Mouse (Mus musculus): Measurements from ENCODE around the gene Col16a1.

GRCm38 (mm10) chr4:130001710-130002109 lies 45.9 kb upstream of the Col16a1 start:
- TF ChIP-seq CTCF (IDR thresholded peaks at IDR 0.05) (no peak; the same call in 1 of the 2 replicates), EP300 (IDR thresholded peaks at IDR 0.05) (no peak)

Data from lung, postnatal 0 days (tissue).